Mouse (Mus musculus): ENCODE measurements around the gene Kpna4. TPM values are rescaled to one million over a fixed set of nuclear protein-coding genes. Genes with fewer than 3 reads are reported as not detected.

Gene Kpna4
- polyA plus RNA-seq, 1 experiment from 2014 or later: 21.8 TPM

DNA sequence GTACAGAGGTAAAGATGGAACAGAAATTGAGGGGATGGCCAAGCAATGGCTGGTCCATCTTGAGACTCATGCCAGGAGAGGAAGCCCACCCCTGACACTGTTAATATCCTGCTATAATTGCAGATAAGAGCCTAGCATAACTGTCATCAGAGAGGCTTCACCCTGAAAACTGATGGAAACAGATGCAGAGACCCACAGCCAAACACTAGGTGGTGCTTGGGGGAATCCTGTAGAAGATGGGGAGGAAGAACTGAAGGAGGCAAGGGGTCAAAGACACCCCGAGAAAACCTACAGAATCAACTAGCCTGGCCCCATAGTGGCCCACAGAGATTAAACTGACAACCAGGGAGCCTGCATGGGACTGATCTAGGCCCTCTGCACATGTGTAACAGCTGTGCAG is 33.5 kb upstream of the Kpna4 start:
- Histone ChIP-seq H3K4me2 (replicated peaks; ENCODE audit: low read depth) (no peak overlapping the region), H3K27ac (replicated peaks) (no peak overlapping the region), H3K27me3 (ENCODE audit: control insufficient read depth, insufficient read depth, low read length) (no peaks in the 10 kb centered on the region), H3K9ac (ENCODE audit: low read length) (no peak overlapping the region), H3K36me3 (ENCODE audit: control insufficient read depth, insufficient read depth, low read length) (no peaks in the 10 kb centered on the region), H3K9me3 (ENCODE audit: control insufficient read depth, low read length) (no peaks in the 10 kb centered on the region), H3K4me1 (replicated peaks; ENCODE audit: control insufficient read depth, insufficient read depth) (no peaks in the 10 kb centered on the region), H3K4me3 (ENCODE audit: low read depth, low read length) (no peak overlapping the region)
- TF ChIP-seq CTCF (IDR thresholded peaks at IDR 0.05; ENCODE audit: low read depth) (no peak), EP300 (optimal IDR thresholded peaks at IDR 0.05) (no peak)
- no peak for DNase-seq (ENCODE audit: low spot score)
- WGBS: 56% methylated on average over 1 of the region's 1 CpGs
- no peak for ATAC-seq (ENCODE audit: low FRiP score, low TSS enrichment)

DNA sequence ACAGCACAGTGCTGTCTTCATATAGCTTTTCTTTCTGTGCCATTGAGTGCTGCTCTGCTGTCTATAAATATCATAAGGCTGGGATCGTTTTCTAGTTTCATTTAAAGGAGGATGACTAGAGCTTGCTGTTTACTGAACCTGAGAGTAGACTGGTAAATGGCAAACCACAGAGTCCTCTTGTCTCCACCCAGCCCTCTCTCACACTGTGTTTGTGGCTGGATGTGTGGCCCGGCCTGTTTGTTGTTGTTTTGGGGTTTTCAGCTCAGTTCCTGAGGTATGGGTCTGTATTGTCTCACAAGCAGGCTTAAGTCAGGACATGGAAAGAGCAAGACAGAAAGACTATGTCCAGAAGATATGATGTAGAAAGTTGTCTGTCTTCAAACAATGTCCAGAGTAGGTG is 32.6 kb upstream of the Kpna4 start:
- 66% methylated on average over 2 of the region's 2 CpGs for WGBS
- no peak overlapping the region for H3K9ac ChIP-seq (ENCODE audit: low read length)
- H3K4me2 ChIP-seq (replicated peaks; ENCODE audit: low read depth): no peak overlapping the region
- H3K4me3 ChIP-seq (ENCODE audit: low read depth, low read length): no peak overlapping the region
- no peaks in the 10 kb centered on the region for H3K4me1 ChIP-seq (replicated peaks; ENCODE audit: control insufficient read depth, insufficient read depth)
- H3K27me3 ChIP-seq (ENCODE audit: control insufficient read depth, insufficient read depth, low read length): no peaks in the 10 kb centered on the region
- no peaks in the 10 kb centered on the region for H3K36me3 ChIP-seq (ENCODE audit: control insufficient read depth, insufficient read depth, low read length)
- H3K9me3 ChIP-seq (ENCODE audit: control insufficient read depth, low read length): no peaks in the 10 kb centered on the region
- TF ChIP-seq EP300 (optimal IDR thresholded peaks at IDR 0.05) (no peak), CTCF (IDR thresholded peaks at IDR 0.05; ENCODE audit: low read depth) (no peak)
- no peak for ATAC-seq (ENCODE audit: low FRiP score, low TSS enrichment)
- no peak for DNase-seq (ENCODE audit: low spot score)
- no peak overlapping the region for H3K27ac ChIP-seq (replicated peaks)

DNA sequence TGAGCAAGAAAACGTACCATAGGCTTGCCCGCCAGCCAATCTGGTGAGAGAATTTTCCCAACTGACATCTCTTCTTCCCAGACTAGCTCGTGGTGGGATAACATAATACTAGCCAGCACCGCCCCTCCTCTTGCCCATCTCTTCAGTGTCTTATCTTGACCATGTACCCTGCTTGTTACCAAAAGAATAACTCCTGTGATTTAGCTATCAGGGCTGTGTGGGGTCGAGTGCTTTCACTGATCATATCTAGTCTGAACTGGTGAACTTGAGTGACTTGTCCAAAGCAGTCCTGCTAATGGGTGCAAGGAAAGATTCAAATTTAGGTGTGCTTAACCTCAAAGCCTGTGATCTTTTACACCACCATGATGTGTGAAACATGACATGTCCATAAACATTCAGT is 31.0 kb upstream of the Kpna4 start:
- Histone ChIP-seq H3K27me3 (ENCODE audit: control insufficient read depth, insufficient read depth, low read length) (no peaks in the 10 kb centered on the region), H3K4me3 (ENCODE audit: low read depth, low read length) (no peak overlapping the region), H3K27ac (replicated peaks) (no peak overlapping the region), H3K9me3 (ENCODE audit: control insufficient read depth, low read length) (no peaks in the 10 kb centered on the region), H3K9ac (ENCODE audit: low read length) (no peak overlapping the region), H3K36me3 (ENCODE audit: control insufficient read depth, insufficient read depth, low read length) (no peaks in the 10 kb centered on the region), H3K4me1 (replicated peaks; ENCODE audit: control insufficient read depth, insufficient read depth) (no peaks in the 10 kb centered on the region), H3K4me2 (replicated peaks; ENCODE audit: low read depth) (no peak overlapping the region)
- TF ChIP-seq EP300 (optimal IDR thresholded peaks at IDR 0.05) (no peak), CTCF (IDR thresholded peaks at IDR 0.05; ENCODE audit: low read depth) (no peak)
- ATAC-seq (ENCODE audit: low FRiP score, low TSS enrichment) (no peak), DNase-seq (ENCODE audit: low spot score) (no peak)
- WGBS: 76% methylated on average over 5 of the region's 5 CpGs

DNA sequence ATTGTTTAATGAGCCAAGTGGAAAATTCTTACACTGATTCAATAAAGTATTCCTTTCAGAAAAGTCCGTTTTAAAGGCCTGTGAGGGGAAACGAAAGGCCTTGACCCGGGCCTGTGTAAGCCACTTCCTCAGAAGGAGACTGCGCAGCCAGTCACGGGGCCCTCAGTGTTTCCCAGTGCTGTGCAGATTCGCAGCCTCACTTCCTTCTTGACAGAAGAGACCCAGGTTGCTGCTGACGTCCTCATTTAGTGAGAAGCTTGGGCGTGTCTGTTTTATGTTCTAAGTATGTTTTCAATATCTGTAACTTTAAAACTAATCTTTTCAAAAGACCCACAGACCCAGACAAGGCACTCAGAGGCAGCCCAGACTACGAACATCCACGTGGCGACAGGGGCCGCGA is 29.6 kb upstream of the Kpna4 start:
- Histone ChIP-seq H3K9me3 (ENCODE audit: control insufficient read depth, low read length) (no peaks in the 10 kb centered on the region), H3K4me3 (ENCODE audit: low read depth, low read length) (no peak overlapping the region), H3K27ac (replicated peaks) (no peak overlapping the region), H3K36me3 (ENCODE audit: control insufficient read depth, insufficient read depth, low read length) (no peaks in the 10 kb centered on the region), H3K9ac (ENCODE audit: low read length) (no peak overlapping the region), H3K4me1 (replicated peaks; ENCODE audit: control insufficient read depth, insufficient read depth) (no peaks in the 10 kb centered on the region), H3K4me2 (replicated peaks; ENCODE audit: low read depth) (no peak overlapping the region), H3K27me3 (ENCODE audit: control insufficient read depth, insufficient read depth, low read length) (no peaks in the 10 kb centered on the region)
- ATAC-seq (ENCODE audit: low FRiP score, low TSS enrichment): no peak
- TF ChIP-seq EP300 (optimal IDR thresholded peaks at IDR 0.05) (no peak), CTCF (IDR thresholded peaks at IDR 0.05; ENCODE audit: low read depth) (no peak)
- no peak for DNase-seq (ENCODE audit: low spot score)
- 72% methylated on average over 13 of the region's 13 CpGs for WGBS

DNA sequence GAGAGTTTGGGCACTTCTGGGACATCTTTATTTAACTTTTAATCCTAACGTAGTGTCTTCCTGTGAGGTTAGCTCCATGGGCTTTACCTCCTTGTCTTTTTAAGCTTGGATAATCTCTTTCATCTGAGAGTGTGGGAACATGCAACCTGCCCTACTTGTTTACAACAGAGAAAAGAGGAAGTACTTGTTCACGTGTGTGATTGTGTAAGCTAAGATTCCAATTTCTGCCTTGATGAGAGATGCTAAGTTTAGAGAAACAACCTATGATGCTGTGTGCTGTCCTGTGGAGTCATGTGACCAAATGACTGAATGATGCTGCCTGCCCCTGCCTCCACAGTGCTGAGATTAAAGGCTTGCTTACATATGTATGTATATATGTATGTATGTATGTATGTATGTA is 27.8 kb upstream of the Kpna4 start:
- H3K4me2 ChIP-seq (replicated peaks; ENCODE audit: low read depth): no peak overlapping the region
- H3K27ac ChIP-seq (replicated peaks): no peak overlapping the region
- DNase-seq (ENCODE audit: low spot score): no peak
- H3K9me3 ChIP-seq (ENCODE audit: control insufficient read depth, low read length): no peaks in the 10 kb centered on the region
- no peaks in the 10 kb centered on the region for H3K27me3 ChIP-seq (ENCODE audit: control insufficient read depth, insufficient read depth, low read length)
- no peak for ATAC-seq (ENCODE audit: low FRiP score, low TSS enrichment)
- WGBS: 51% methylated on average over 2 of the region's 2 CpGs
- H3K9ac ChIP-seq (ENCODE audit: low read length): no peak overlapping the region
- H3K36me3 ChIP-seq (ENCODE audit: control insufficient read depth, insufficient read depth, low read length): no peaks in the 10 kb centered on the region
- no peak for TF ChIP-seq CTCF (IDR thresholded peaks at IDR 0.05; ENCODE audit: low read depth)
- no peak for TF ChIP-seq EP300 (optimal IDR thresholded peaks at IDR 0.05)
- no peaks in the 10 kb centered on the region for H3K4me1 ChIP-seq (replicated peaks; ENCODE audit: control insufficient read depth, insufficient read depth)
- H3K4me3 ChIP-seq (ENCODE audit: low read depth, low read length): no peak overlapping the region

DNA sequence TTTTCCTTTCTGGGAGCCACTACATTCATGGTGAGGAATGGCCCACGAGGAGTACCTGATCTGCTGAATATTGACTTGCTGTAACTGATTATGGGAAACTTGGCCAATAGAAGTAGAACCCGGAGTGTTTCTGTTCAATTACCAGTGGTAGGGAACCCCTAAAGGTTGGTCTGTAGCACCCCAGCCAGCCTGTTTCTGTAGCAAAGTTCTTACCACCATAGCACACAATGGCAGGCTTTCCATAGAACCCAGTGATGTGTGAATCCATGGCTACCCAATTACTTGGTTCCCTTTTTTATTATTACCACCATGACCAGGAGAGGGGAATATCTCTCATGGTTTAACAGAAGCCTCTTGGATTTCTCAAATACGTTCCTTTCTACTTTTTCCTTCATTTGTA is 24.0 kb upstream of the Kpna4 start:
- no peaks in the 10 kb centered on the region for H3K36me3 ChIP-seq (ENCODE audit: control insufficient read depth, insufficient read depth, low read length)
- H3K4me1 ChIP-seq (replicated peaks; ENCODE audit: control insufficient read depth, insufficient read depth): no peaks in the 10 kb centered on the region
- H3K27me3 ChIP-seq (ENCODE audit: control insufficient read depth, insufficient read depth, low read length): no peaks in the 10 kb centered on the region
- H3K9ac ChIP-seq (ENCODE audit: low read length): no peak overlapping the region
- no peak overlapping the region for H3K4me2 ChIP-seq (replicated peaks; ENCODE audit: low read depth)
- no peak overlapping the region for H3K4me3 ChIP-seq (ENCODE audit: low read depth, low read length)
- 89% methylated on average over 3 of the region's 3 CpGs for WGBS
- TF ChIP-seq CTCF (IDR thresholded peaks at IDR 0.05; ENCODE audit: low read depth) (no peak), EP300 (optimal IDR thresholded peaks at IDR 0.05) (no peak)
- H3K27ac ChIP-seq (replicated peaks): no peak overlapping the region
- ATAC-seq (ENCODE audit: low FRiP score, low TSS enrichment) (no peak), DNase-seq (ENCODE audit: low spot score) (no peak)
- H3K9me3 ChIP-seq (ENCODE audit: control insufficient read depth, low read length): no peaks in the 10 kb centered on the region
